Mouse (Mus musculus): ENCODE measurements around the gene Svop.

DNA sequence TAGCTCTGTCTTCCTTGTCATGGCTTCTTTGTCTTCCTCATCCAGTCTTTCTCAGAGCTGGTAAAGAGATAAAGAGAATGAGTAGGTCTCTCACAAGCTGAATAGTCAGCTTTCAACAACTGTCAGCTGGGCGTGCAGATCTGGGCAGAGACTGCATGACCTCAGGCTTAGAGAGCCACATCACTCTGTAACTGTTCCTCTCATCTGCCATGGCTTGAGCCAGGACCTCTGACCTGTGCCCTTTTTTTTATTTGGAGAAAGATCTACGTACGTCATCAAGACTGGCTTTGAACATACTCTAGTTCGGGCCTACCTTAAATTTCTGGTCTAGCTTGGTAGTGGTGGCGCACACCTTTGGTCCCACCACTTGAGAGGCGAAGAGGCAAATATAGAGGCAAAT is 41.5 kb upstream of the Svop start:
- TF ChIP-seq CTCF (IDR thresholded peaks at IDR 0.05; ENCODE audit: low read depth) (no peak), EP300 (IDR thresholded peaks at IDR 0.05; ENCODE audit: low read depth) (no peak)
